In genomic region chr15:84843034-84843433, GRCm38 (mm10) we compare ENCODE assay signal across 15 mouse cellular contexts. TPM values are rescaled to one million over a fixed set of nuclear protein-coding genes. Genes with fewer than 3 reads are reported as not detected.
DNase-seq lines count a peak whose midpoint lies in the region; ATAC-seq and TF ChIP-seq lines count a peak whose summit lies in the region.
"Had no signal": no experiment of that assay in that cellular context is flagged by ENCODE, and none has a peak within 500 bp of the region (broad histone marks: within the 10 kb centered on the region; RNA-seq: fewer than 3 reads in every experiment).

No protein-coding gene starts in this region.

- peaks cover 18% of the 10 kb centered on the region for H3K36me3 ChIP-seq in forebrain, embryonic 10.5 days (replicated peaks)
- no peaks in the 10 kb centered on the region for H3K36me3 ChIP-seq in forebrain, embryonic 16.5 days (ENCODE audit: control insufficient read depth, insufficient read depth)
- H3K36me3 ChIP-seq in lung, embryonic 14.5 days (ENCODE audit: insufficient read depth), result no peaks in the 10 kb centered on the region
- H3K36me3 ChIP-seq in limb, embryonic 14.5 days (ENCODE audit: control insufficient read depth, insufficient read depth, low read length), result no peaks in the 10 kb centered on the region
- no peaks in the 10 kb centered on the region for H3K36me3 ChIP-seq in neural tube, embryonic 15.5 days

- TF ChIP-seq POLR2A in limb, embryonic 14.5 days (IDR thresholded peaks at IDR 0.05; ENCODE audit: borderline replicate concordance, extremely low read depth, insufficient read depth, insufficient read length), result no peak

- no peak overlapping the region for H3K9ac ChIP-seq in forebrain, embryonic 16.5 days (replicated peaks; ENCODE audit: low read depth, low read length)
- no peak overlapping the region for H3K9ac ChIP-seq in lung, embryonic 14.5 days
- no peak overlapping the region for H3K9ac ChIP-seq in limb, embryonic 14.5 days (ENCODE audit: low read depth, low read length, severe bottlenecking)
- 0 out of 2 replicates have a peak overlapping the region, but pooled peaks have one; percentile 21 for H3K9ac ChIP-seq in neural tube, embryonic 15.5 days (replicated peaks)
- H3K9ac ChIP-seq: liver, embryonic 14.5 days had no signal

- H3K4me3 ChIP-seq in forebrain, embryonic 10.5 days, result peak overlapping the region; percentile 19; the same call in 1 of the 2 replicates
- no peak overlapping the region for H3K4me3 ChIP-seq in forebrain, embryonic 16.5 days (replicated peaks; ENCODE audit: low read length)
- H3K4me3 ChIP-seq in lung, embryonic 14.5 days (ENCODE audit: low read depth, low read length), result no peak overlapping the region
- H3K4me3 ChIP-seq in limb, embryonic 14.5 days (replicated peaks; ENCODE audit: low read length), result no peak overlapping the region
- no peak overlapping the region for H3K4me3 ChIP-seq in neural tube, embryonic 15.5 days (replicated peaks)
- H3K4me3 ChIP-seq: left cerebral cortex, adult 2 months had no signal

- H3K27me3 ChIP-seq in forebrain, embryonic 10.5 days (ENCODE audit: poor library complexity, severe bottlenecking), result no peaks in the 10 kb centered on the region
- no peaks in the 10 kb centered on the region for H3K27me3 ChIP-seq in forebrain, embryonic 16.5 days (replicated peaks; ENCODE audit: control insufficient read depth, insufficient read depth, low read length)
- H3K27me3 ChIP-seq in lung, embryonic 14.5 days (ENCODE audit: insufficient read depth, low read length), result no peaks in the 10 kb centered on the region
- H3K27me3 ChIP-seq in limb, embryonic 14.5 days (ENCODE audit: control insufficient read depth, insufficient read depth, low read length), result no peaks in the 10 kb centered on the region
- H3K27me3 ChIP-seq in neural tube, embryonic 15.5 days (replicated peaks), result no peaks in the 10 kb centered on the region

- no peak for ATAC-seq in forebrain, embryonic 16.5 days
- ATAC-seq in lung, embryonic 14.5 days (ENCODE audit: insufficient read depth), result peak; percentile 35; the same call in 1 of the 2 replicates
- no peak for ATAC-seq in limb, embryonic 14.5 days (ENCODE audit: low FRiP score, low read depth)
- ATAC-seq in neural tube, embryonic 15.5 days (ENCODE audit: low FRiP score), result no peak

- peaks cover 85% of the 10 kb centered on the region for H3K4me1 ChIP-seq in forebrain, embryonic 10.5 days
- peaks cover 54% of the 10 kb centered on the region for H3K4me1 ChIP-seq in forebrain, embryonic 16.5 days (replicated peaks; ENCODE audit: control insufficient read depth, insufficient read depth, low read length)
- peaks cover 14% of the 10 kb centered on the region; the same call in 1 of the 2 replicates for H3K4me1 ChIP-seq in lung, embryonic 14.5 days (ENCODE audit: insufficient read depth)
- peaks cover 23% of the 10 kb centered on the region for H3K4me1 ChIP-seq in limb, embryonic 14.5 days (ENCODE audit: control insufficient read depth, insufficient read depth, low read length)
- peaks cover 74% of the 10 kb centered on the region for H3K4me1 ChIP-seq in neural tube, embryonic 15.5 days

- 81% methylated on average over 10 of the region's 10 CpGs for WGBS in forebrain, embryonic 10.5 days
- WGBS in forebrain, embryonic 16.5 days, result 56% methylated on average over 10 of the region's 10 CpGs
- WGBS in lung, embryonic 14.5 days, result 35% methylated on average over 10 of the region's 10 CpGs
- 48% methylated on average over 10 of the region's 10 CpGs for WGBS in limb, embryonic 14.5 days
- WGBS in neural tube, embryonic 15.5 days, result 37% methylated on average over 10 of the region's 10 CpGs

- DNase-seq in forebrain, embryonic 10.5 days (ENCODE audit: extremely low spot score, low spot score), result no peak
- DNase-seq in lung, embryonic 14.5 days, result peak; percentile 48
- no peak for DNase-seq in lung, postnatal 36 days
- no peak for DNase-seq in limb, embryonic 14.5 days (ENCODE audit: low spot score)
- no peak for DNase-seq in layer of hippocampus, adult 18-20 months (ENCODE audit: low spot score in 2 of 2)
- DNase-seq in adrenal gland, postnatal 4 days (ENCODE audit: low spot score in 2 of 2), result no peak
- DNase-seq: heart, adult 18-20 months; heart, postnatal 10 days; kidney, adult 9 months; right cerebral cortex, adult 18-20 months; thymus, adult 18-20 months had no signal

- no peak overlapping the region for H3K4me2 ChIP-seq in forebrain, embryonic 16.5 days (ENCODE audit: low read length)
- no peak overlapping the region for H3K4me2 ChIP-seq in lung, embryonic 14.5 days
- H3K4me2 ChIP-seq in limb, embryonic 14.5 days (replicated peaks; ENCODE audit: low read depth, low read length, severe bottlenecking), result no peak overlapping the region
- H3K4me2 ChIP-seq in neural tube, embryonic 15.5 days, result peak overlapping the region; percentile 26

- no peak for TF ChIP-seq CTCF in lung, embryonic 14.5 days (IDR thresholded peaks at IDR 0.05; ENCODE audit: low read depth)

- H3K9me3 ChIP-seq in forebrain, embryonic 10.5 days, result no peaks in the 10 kb centered on the region
- H3K9me3 ChIP-seq in forebrain, embryonic 16.5 days (ENCODE audit: control insufficient read depth, low read length), result no peaks in the 10 kb centered on the region
- no peaks in the 10 kb centered on the region for H3K9me3 ChIP-seq in lung, embryonic 14.5 days (ENCODE audit: low read depth, low read length)
- H3K9me3 ChIP-seq in limb, embryonic 14.5 days (ENCODE audit: control insufficient read depth, low read length), result no peaks in the 10 kb centered on the region
- no peaks in the 10 kb centered on the region for H3K9me3 ChIP-seq in neural tube, embryonic 15.5 days (replicated peaks)

- peak overlapping the region; percentile 16; the same call in 1 of the 2 replicates for H3K27ac ChIP-seq in forebrain, embryonic 10.5 days
- no peak overlapping the region for H3K27ac ChIP-seq in forebrain, embryonic 16.5 days (ENCODE audit: low read length)
- H3K27ac ChIP-seq in lung, embryonic 14.5 days (ENCODE audit: low read depth), result no peak overlapping the region
- H3K27ac ChIP-seq in limb, embryonic 14.5 days (replicated peaks; ENCODE audit: low read depth, low read length), result peak overlapping the region; percentile 52
- peak overlapping the region; percentile 72 for H3K27ac ChIP-seq in neural tube, embryonic 15.5 days (replicated peaks)
- H3K27ac ChIP-seq: left cerebral cortex, adult 2 months; liver, embryonic 14.5 days had no signal

RNA-seq across cellular contexts. Expression of gene Phf21b, which starts 12.8 kb away (rescaled TPM):
- 6.8 and 7.6 TPM in 2 replicates for polyA plus RNA-seq in forebrain, embryonic 10.5 days (2016; fragmentation: Nextera tagmentation; extraction: Ambion mirVana)
- 9.7 and 10.2 TPM in 2 replicates for polyA plus RNA-seq in forebrain, embryonic 16.5 days (2015; fragmentation: Nextera tagmentation; extraction: Ambion mirVana)
- polyA plus RNA-seq in lung, embryonic 14.5 days (2014; fragmentation: Nextera tagmentation; extraction: Ambion mirVana), result 0.88 and 1.8 TPM in 2 replicates
- polyA plus RNA-seq in limb, embryonic 14.5 days (2012; rRNA removed), result 6.9 and 10.0 TPM in 2 replicates
- polyA plus RNA-seq in limb, embryonic 14.5 days (2014; fragmentation: Nextera tagmentation; extraction: Ambion mirVana), result 0.43 and 0.68 TPM in 2 replicates
- 2.6 and 3.3 TPM in 2 replicates for polyA plus RNA-seq in neural tube, embryonic 15.5 days (2015; fragmentation: Nextera tagmentation; extraction: Ambion mirVana)
- 10 to 100 TPM in 1 of 2 experiments, 1 to 10 TPM in 1; 9.9 to 11.1 TPM for total RNA-seq in layer of hippocampus, adult 18-20 months (2021)
- 1 to 10 TPM; 4.7 to 6.8 TPM for total RNA-seq in adrenal gland, postnatal 4 days (2021)

Comparison
In these comparisons a context has a peak if more than half of its experiments do, and no peak if none do; other contexts are left out.
1. H3K27ac ChIP-seq: peak in forebrain, embryonic 10.5 days (single experiment), limb, embryonic 14.5 days (single experiment) and neural tube, embryonic 15.5 days (single experiment); none in forebrain, embryonic 16.5 days (single experiment) and lung, embryonic 14.5 days (single experiment).